Mouse (Mus musculus) limb, embryonic 11.5 days (tissue): ENCODE measurements at regions not wholly inside any gene's neighbourhood (a gene's known extent, or its start where the extent isn't known, plus 50 kb on each side); places are given as distances from the start of the nearest gene placed in this dataset.

Experiments
- ATAC-seq: fragments of 200-750 bp; cut with Nextera tagmentation; 2 replicates; pipeline ENCODE4 v1.8.0; 2017; ENCODE audit warnings: low read depth; ENCODE audit not compliant: insufficient number of reproducible peaks, low FRiP score, low TSS enrichment
- DNase-seq: peaks from one replicate; pipeline ENCODE4 v3.0.0-alpha.2; 2015; ENCODE audit warnings: low spot score
- H3K27ac ChIP-seq: fragments of 300-500 bp; sonication (generic); replicated peaks from 2 replicates; pipeline ENCODE4 v1.5.1; 2014; ENCODE audit warnings: low read depth, mild to moderate bottlenecking, low read length
- H3K27me3 ChIP-seq: fragments of 300-500 bp; sonication (generic); 2 replicates; pipeline ENCODE4 v1.6.1; 2014; ENCODE audit warnings: mild to moderate bottlenecking, low read length, mixed read lengths; ENCODE audit not compliant: control insufficient read depth, insufficient read depth
- H3K36me3 ChIP-seq: fragments of 300-500 bp; sonication (generic); 2 replicates; pipeline ENCODE4 v1.6.1; 2014; ENCODE audit warnings: mild to moderate bottlenecking, low read length, moderate library complexity, mixed read lengths; ENCODE audit not compliant: control insufficient read depth, insufficient read depth
- H3K4me1 ChIP-seq: fragments of 300-500 bp; sonication (generic); 2 replicates; pipeline ENCODE4 v1.6.1; 2014; ENCODE audit warnings: low read length, mixed read lengths; ENCODE audit not compliant: control insufficient read depth, insufficient read depth
- H3K4me2 ChIP-seq: fragments of 300-500 bp; sonication (generic); 2 replicates; pipeline ENCODE4 v1.6.1; 2014; ENCODE audit warnings: low read depth, mild to moderate bottlenecking, moderate library complexity; ENCODE audit not compliant: severe bottlenecking
- H3K4me3 ChIP-seq: fragments of 300-500 bp; sonication (generic); 2 replicates; pipeline ENCODE4 v1.5.1; 2014; ENCODE audit warnings: low read depth, low read length
- H3K9ac ChIP-seq: fragments of 300-500 bp; sonication (generic); 2 replicates; pipeline ENCODE4 v1.6.1; 2014; ENCODE audit warnings: mild to moderate bottlenecking, low read length
- H3K9me3 ChIP-seq: fragments of 300-500 bp; sonication (generic); 2 replicates; pipeline ENCODE4 v1.6.1; 2016; ENCODE audit warnings: low read length; ENCODE audit not compliant: control insufficient read depth
- WGBS: fragments of 180-500 bp; shearing (Covaris S2); extraction: QIAGEN DNeasy Blood & Tissue Kit; methylation state at CpG from one replicate; pipeline ENCODE4 v1.1.7; 2014; 5-methylcytosine and 5-hydroxymethylcytosine counted together

GRCm38 (mm10) chr9:32048941-32049340 is 67.0 kb upstream of the Arhgap32 start:
- H3K9me3 ChIP-seq: no peaks in the 10 kb centered on the region
- H3K9ac ChIP-seq: no peak overlapping the region
- H3K27ac ChIP-seq: no peak overlapping the region
- WGBS: 80% methylated on average over 7 of the region's 7 CpGs
- peaks cover 2% of the 10 kb centered on the region; the same call in 1 of the 2 replicates for H3K4me1 ChIP-seq
- DNase-seq: no peak
- no peak for ATAC-seq
- H3K4me3 ChIP-seq: no peak overlapping the region
- no peak overlapping the region for H3K4me2 ChIP-seq
- no peaks in the 10 kb centered on the region for H3K36me3 ChIP-seq
- no peaks in the 10 kb centered on the region for H3K27me3 ChIP-seq

GRCm38 (mm10) chr9:32049546-32049945 is 66.4 kb upstream of the Arhgap32 start:
- WGBS: 78% methylated on average over 6 of the region's 6 CpGs
- peaks cover 2% of the 10 kb centered on the region; the same call in 1 of the 2 replicates for H3K4me1 ChIP-seq
- DNase-seq (no peak), ATAC-seq (no peak)
- no peak overlapping the region for H3K9ac ChIP-seq
- H3K27me3 ChIP-seq: no peaks in the 10 kb centered on the region
- no peak overlapping the region for H3K4me3 ChIP-seq
- H3K36me3 ChIP-seq: no peaks in the 10 kb centered on the region
- no peak overlapping the region for H3K4me2 ChIP-seq
- H3K9me3 ChIP-seq: no peaks in the 10 kb centered on the region
- no peak overlapping the region for H3K27ac ChIP-seq

GRCm38 (mm10) chr9:32053886-32054615 is 61.9 kb upstream of the Arhgap32 start:
- no peak for ATAC-seq
- Histone ChIP-seq H3K9ac (no peak overlapping the region), H3K9me3 (no peaks in the 10 kb centered on the region), H3K4me1 (peaks cover 2% of the 10 kb centered on the region; the same call in 1 of the 2 replicates), H3K36me3 (no peaks in the 10 kb centered on the region), H3K4me2 (no peak overlapping the region), H3K27ac (no peak overlapping the region), H3K4me3 (no peak overlapping the region), H3K27me3 (no peaks in the 10 kb centered on the region)
- 79% methylated on average over 4 of the region's 4 CpGs for whole genome bisulfite sequencing
- no peak for DNase-seq

- Histone ChIP-seq H3K9ac (no peak overlapping the region), H3K36me3 (no peaks in the 10 kb centered on the region), H3K27ac (no peak overlapping the region), H3K4me2 (no peak overlapping the region), H3K27me3 (no peaks in the 10 kb centered on the region), H3K9me3 (no peaks in the 10 kb centered on the region), H3K4me3 (no peak overlapping the region), H3K4me1 (no peaks in the 10 kb centered on the region)
- DNase-seq (no peak), ATAC-seq (no peak)
- 92% methylated on average over 4 of the region's 4 CpGs for WGBS
Observed at GRCm38 (mm10) chr9:32057427-32058115, 58.4 kb upstream of the Arhgap32 start.

- WGBS: 92% methylated on average over 4 of the region's 4 CpGs
- no peak overlapping the region for H3K9ac ChIP-seq
- DNase-seq (no peak), ATAC-seq (no peak)
- no peak overlapping the region for H3K4me2 ChIP-seq
- H3K4me1 ChIP-seq: no peaks in the 10 kb centered on the region
- no peak overlapping the region for H3K4me3 ChIP-seq
- no peaks in the 10 kb centered on the region for H3K27me3 ChIP-seq
- H3K36me3 ChIP-seq: no peaks in the 10 kb centered on the region
- no peaks in the 10 kb centered on the region for H3K9me3 ChIP-seq
- no peak overlapping the region for H3K27ac ChIP-seq
Observed at GRCm38 (mm10) chr9:32062740-32063139, 53.2 kb upstream of the Arhgap32 start.

- no peak for ATAC-seq
Observed at GRCm38 (mm10) chr9:32063541-32063940, 52.4 kb upstream of the Arhgap32 start.

GRCm38 (mm10) chr9:32064007-32064550 is 51.9 kb upstream of the Arhgap32 start:
- Histone ChIP-seq H3K36me3 (no peaks in the 10 kb centered on the region), H3K9me3 (no peaks in the 10 kb centered on the region), H3K4me3 (no peak overlapping the region), H3K4me1 (no peaks in the 10 kb centered on the region), H3K27ac (no peak overlapping the region), H3K9ac (no peak overlapping the region), H3K4me2 (no peak overlapping the region), H3K27me3 (no peaks in the 10 kb centered on the region)
- WGBS: 90% methylated on average over 4 of the region's 4 CpGs
- ATAC-seq (no peak), DNase-seq (no peak)

More at GRCm38 (mm10) chr9:32063541-32063940, 52.4 kb upstream of the Arhgap32 start:
- H3K9me3 ChIP-seq: no peaks in the 10 kb centered on the region
- no peak for DNase-seq
- 78% methylated on average over 6 of the region's 6 CpGs for WGBS
- H3K27me3 ChIP-seq: no peaks in the 10 kb centered on the region
- H3K4me1 ChIP-seq: no peaks in the 10 kb centered on the region
- H3K27ac ChIP-seq: no peak overlapping the region
- no peak overlapping the region for H3K9ac ChIP-seq
- no peak overlapping the region for H3K4me3 ChIP-seq
- no peak overlapping the region for H3K4me2 ChIP-seq
- no peaks in the 10 kb centered on the region for H3K36me3 ChIP-seq
